In the genomic region with DNA sequence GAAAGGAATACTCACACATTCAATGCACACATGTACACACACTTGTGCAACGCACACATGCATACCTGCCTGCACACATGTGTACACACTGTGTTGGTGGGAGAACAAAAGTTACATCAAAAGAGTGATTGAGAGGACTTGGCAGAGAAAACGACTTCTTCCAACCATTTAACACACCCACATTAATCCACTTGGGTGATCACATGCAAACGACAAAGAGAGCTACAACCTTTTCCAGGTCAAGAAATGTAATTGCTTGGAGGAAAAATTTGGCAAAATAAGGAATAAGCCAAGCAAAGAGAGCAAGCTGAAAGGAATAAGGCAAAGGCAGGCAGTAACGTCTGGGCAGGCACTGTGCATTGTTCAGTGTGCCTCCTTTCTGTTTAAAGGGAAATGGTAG, we compare ENCODE assay signal across 26 mouse cellular contexts.
DNase-seq lines count a peak whose midpoint lies in the region; ATAC-seq and TF ChIP-seq lines count a peak whose summit lies in the region.
"Had no signal": no experiment of that assay in that cellular context is flagged by ENCODE, and none has a peak within 500 bp of the region (broad histone marks: within the 10 kb centered on the region; RNA-seq: fewer than 3 reads in every experiment).

No protein-coding gene starts in this region.

- H3K9me3 ChIP-seq in embryonic facial prominence, embryonic 14.5 days (ENCODE audit: control insufficient read depth, low read length) = no peaks in the 10 kb centered on the region
- H3K9me3 ChIP-seq in embryonic facial prominence, embryonic 10.5 days = no peaks in the 10 kb centered on the region
- H3K9me3 ChIP-seq in midbrain, embryonic 10.5 days (replicated peaks) = no peaks in the 10 kb centered on the region
- no peaks in the 10 kb centered on the region for H3K9me3 ChIP-seq in midbrain, postnatal 0 days (ENCODE audit: low read length)
- H3K9me3 ChIP-seq in forebrain, embryonic 16.5 days (ENCODE audit: control insufficient read depth, low read length) = no peaks in the 10 kb centered on the region
- H3K9me3 ChIP-seq: embryonic facial prominence, embryonic 12.5 days; heart, embryonic 10.5 days; heart, embryonic 13.5 days had no signal

- no peaks in the 10 kb centered on the region for H3K27me3 ChIP-seq in embryonic facial prominence, embryonic 14.5 days (replicated peaks; ENCODE audit: control insufficient read depth, insufficient read depth, low read length)
- no peaks in the 10 kb centered on the region for H3K27me3 ChIP-seq in embryonic facial prominence, embryonic 10.5 days (replicated peaks; ENCODE audit: low read depth, poor library complexity, severe bottlenecking)
- peaks cover 73% of the 10 kb centered on the region for H3K27me3 ChIP-seq in midbrain, embryonic 10.5 days (ENCODE audit: low read depth, poor library complexity, severe bottlenecking)
- no peaks in the 10 kb centered on the region for H3K27me3 ChIP-seq in midbrain, postnatal 0 days (ENCODE audit: insufficient read depth, low read length)
- H3K27me3 ChIP-seq in forebrain, embryonic 16.5 days (replicated peaks; ENCODE audit: control insufficient read depth, insufficient read depth, low read length) = peaks cover 7% of the 10 kb centered on the region
- no peaks in the 10 kb centered on the region for H3K27me3 ChIP-seq in thymus, adult 2 months (ENCODE audit: control insufficient read depth, insufficient read depth, low read length)
- H3K27me3 ChIP-seq: embryonic facial prominence, embryonic 12.5 days; heart, embryonic 13.5 days had no signal

- no peak for ATAC-seq in embryonic facial prominence, embryonic 14.5 days (ENCODE audit: low read depth)
- ATAC-seq in midbrain, postnatal 0 days (ENCODE audit: low FRiP score) = no peak
- peak; percentile 18; the same call in 1 of the 2 replicates for ATAC-seq in forebrain, embryonic 16.5 days
- ATAC-seq: activated CD4-positive, CD25-positive, alpha-beta regulatory T cell, adult 4 months; hindbrain, postnatal 0 days; inflammation-experienced regulatory T-cells, adult 6 months; intestine, embryonic 16.5 days had no signal

- peak; percentile 4 for DNase-seq in embryonic facial prominence, embryonic 14.5 days (ENCODE audit: low spot score)
- no peak for DNase-seq in embryonic facial prominence, embryonic 10.5 days (ENCODE audit: low spot score)
- no peak for DNase-seq in midbrain, embryonic 10.5 days (ENCODE audit: low spot score)
- DNase-seq in midbrain, postnatal 0 days (ENCODE audit: low spot score) = no peak
- no peak for DNase-seq in kidney, postnatal 4 days
- DNase-seq in thymus, adult 2 months = no peak
- no peak for DNase-seq in gastrocnemius, postnatal 4 days (ENCODE audit: low spot score in 2 of 2)
- DNase-seq: adrenal gland, adult 8-10 months; adrenal gland, postnatal 25 days; cerebellum, adult 18-20 months; cerebellum, adult 9-10 months; cerebellum, postnatal 14 days; gastrocnemius, postnatal 25 days; heart, adult 2 months; heart, postnatal 14 days; heart, postnatal 4 days had no signal

- 51% methylated on average over 4 of the region's 4 CpGs for WGBS in embryonic facial prominence, embryonic 14.5 days
- WGBS in embryonic facial prominence, embryonic 10.5 days = 56% methylated on average over 4 of the region's 4 CpGs
- 34% methylated on average over 4 of the region's 4 CpGs for WGBS in midbrain, embryonic 10.5 days
- 26% methylated on average over 4 of the region's 4 CpGs for WGBS in midbrain, postnatal 0 days
- WGBS in forebrain, embryonic 16.5 days = 4% methylated on average over 4 of the region's 4 CpGs
- 63% methylated on average over 4 of the region's 4 CpGs for WGBS in thymus, adult 2 months

- no peak overlapping the region for H3K9ac ChIP-seq in embryonic facial prominence, embryonic 14.5 days (ENCODE audit: low read depth, low read length)
- no peak overlapping the region for H3K9ac ChIP-seq in midbrain, postnatal 0 days (replicated peaks; ENCODE audit: low read length, poor library complexity, severe bottlenecking)
- H3K9ac ChIP-seq in forebrain, embryonic 16.5 days (replicated peaks; ENCODE audit: low read depth, low read length) = no peak overlapping the region
- H3K9ac ChIP-seq: embryonic facial prominence, embryonic 12.5 days; heart, embryonic 13.5 days; hindbrain, embryonic 14.5 days had no signal

- H3K27ac ChIP-seq in embryonic facial prominence, embryonic 14.5 days (replicated peaks; ENCODE audit: low read depth, low read length) = no peak overlapping the region
- no peak overlapping the region for H3K27ac ChIP-seq in embryonic facial prominence, embryonic 10.5 days (replicated peaks)
- H3K27ac ChIP-seq in midbrain, embryonic 10.5 days (replicated peaks) = peak overlapping the region; percentile 63
- no peak overlapping the region for H3K27ac ChIP-seq in midbrain, postnatal 0 days (ENCODE audit: low read depth, low read length)
- no peak overlapping the region for H3K27ac ChIP-seq in forebrain, embryonic 16.5 days (ENCODE audit: low read length)
- no peak overlapping the region for H3K27ac ChIP-seq in thymus, adult 2 months (ENCODE audit: control insufficient read depth, insufficient read depth, low read length)
- H3K27ac ChIP-seq: embryonic facial prominence, embryonic 12.5 days; heart, adult 2 months; heart, embryonic 10.5 days; heart, embryonic 13.5 days; hindbrain, embryonic 14.5 days; hindbrain, postnatal 0 days had no signal

- H3K4me3 ChIP-seq in embryonic facial prominence, embryonic 14.5 days (ENCODE audit: low read depth, low read length) = no peak overlapping the region
- H3K4me3 ChIP-seq in embryonic facial prominence, embryonic 10.5 days = no peak overlapping the region
- no peak overlapping the region for H3K4me3 ChIP-seq in midbrain, embryonic 10.5 days
- H3K4me3 ChIP-seq in midbrain, postnatal 0 days (ENCODE audit: low read depth, low read length) = no peak overlapping the region
- no peak overlapping the region for H3K4me3 ChIP-seq in forebrain, embryonic 16.5 days (replicated peaks; ENCODE audit: low read length)
- no peak overlapping the region for H3K4me3 ChIP-seq in thymus, adult 2 months (ENCODE audit: control insufficient read depth, insufficient read depth, low read length)
- H3K4me3 ChIP-seq: embryonic facial prominence, embryonic 12.5 days; erythroblast, embryonic 14.5 days; heart, adult 2 months; heart, embryonic 10.5 days; heart, embryonic 13.5 days had no signal

- H3K36me3 ChIP-seq in embryonic facial prominence, embryonic 14.5 days (ENCODE audit: control insufficient read depth, insufficient read depth, low read length) = no peaks in the 10 kb centered on the region
- no peaks in the 10 kb centered on the region for H3K36me3 ChIP-seq in embryonic facial prominence, embryonic 10.5 days (replicated peaks)
- H3K36me3 ChIP-seq in midbrain, embryonic 10.5 days = no peaks in the 10 kb centered on the region
- H3K36me3 ChIP-seq in midbrain, postnatal 0 days (ENCODE audit: insufficient read depth, low read length) = no peaks in the 10 kb centered on the region
- no peaks in the 10 kb centered on the region for H3K36me3 ChIP-seq in forebrain, embryonic 16.5 days (ENCODE audit: control insufficient read depth, insufficient read depth)
- no peaks in the 10 kb centered on the region for H3K36me3 ChIP-seq in thymus, adult 2 months (ENCODE audit: control insufficient read depth, insufficient read depth, low read length)
- H3K36me3 ChIP-seq: embryonic facial prominence, embryonic 12.5 days; heart, embryonic 10.5 days; heart, embryonic 13.5 days had no signal

- no peak for TF ChIP-seq POLR2A in thymus, adult 2 months (IDR thresholded peaks at IDR 0.05; ENCODE audit: control insufficient read depth, extremely low read depth, insufficient read depth, low read length, poor library complexity)

- H3K4me2 ChIP-seq in embryonic facial prominence, embryonic 14.5 days (ENCODE audit: low read depth, low read length) = no peak overlapping the region
- no peak overlapping the region for H3K4me2 ChIP-seq in midbrain, postnatal 0 days (ENCODE audit: low read depth, low read length, poor library complexity, severe bottlenecking)
- no peak overlapping the region for H3K4me2 ChIP-seq in forebrain, embryonic 16.5 days (ENCODE audit: low read length)
- H3K4me2 ChIP-seq: embryonic facial prominence, embryonic 12.5 days; heart, embryonic 13.5 days; hindbrain, embryonic 14.5 days had no signal

- no peaks in the 10 kb centered on the region; the same call in 1 of the 2 replicates for H3K4me1 ChIP-seq in embryonic facial prominence, embryonic 14.5 days (ENCODE audit: control insufficient read depth, insufficient read depth, low read length)
- peaks cover 13% of the 10 kb centered on the region for H3K4me1 ChIP-seq in embryonic facial prominence, embryonic 10.5 days
- peaks cover 66% of the 10 kb centered on the region for H3K4me1 ChIP-seq in midbrain, embryonic 10.5 days
- no peaks in the 10 kb centered on the region for H3K4me1 ChIP-seq in midbrain, postnatal 0 days (ENCODE audit: insufficient read depth, low read length)
- H3K4me1 ChIP-seq in forebrain, embryonic 16.5 days (replicated peaks; ENCODE audit: control insufficient read depth, insufficient read depth, low read length) = peaks cover 16% of the 10 kb centered on the region
- no peaks in the 10 kb centered on the region for H3K4me1 ChIP-seq in thymus, adult 2 months (replicated peaks; ENCODE audit: control insufficient read depth, insufficient read depth, low read length)
- H3K4me1 ChIP-seq: heart, embryonic 10.5 days; heart, embryonic 13.5 days had no signal

- TF ChIP-seq CTCF in midbrain, postnatal 0 days (IDR thresholded peaks at IDR 0.05) = no peak
- no peak for TF ChIP-seq CTCF in thymus, adult 2 months (IDR thresholded peaks at IDR 0.05; ENCODE audit: borderline replicate concordance, control insufficient read depth, extremely low read depth, insufficient read depth, low read length, poor library complexity)
